Mouse (Mus musculus) embryonic facial prominence, embryonic 13.5 days (tissue): Measurements from ENCODE around the gene Leprot. TPM values are rescaled to one million over a fixed set of nuclear protein-coding genes. Genes with fewer than 3 reads are reported as not detected.

Experiments used
- ATAC-seq: fragments of 200-750 bp; cut with Nextera tagmentation; 2 replicates; pipeline ENCODE4 v1.8.0; 2017; ENCODE audit warnings: low read depth; ENCODE audit not compliant: insufficient number of reproducible peaks, insufficient read depth, low FRiP score, low TSS enrichment
- H3K27ac ChIP-seq: fragments of 300-500 bp; sonication (generic); 2 replicates; pipeline ENCODE4 v1.5.1; 2015; ENCODE audit warnings: moderate library complexity, mild to moderate bottlenecking, inconsistent platforms
- H3K27me3 ChIP-seq: fragments of 300-500 bp; sonication (generic); 2 replicates; pipeline ENCODE4 v1.6.1; 2015; ENCODE audit warnings: mild to moderate bottlenecking, inconsistent platforms
- H3K36me3 ChIP-seq: fragments of 300-500 bp; sonication (generic); 2 replicates; pipeline ENCODE4 v1.6.1; 2015; ENCODE audit warnings: mild to moderate bottlenecking, inconsistent platforms
- H3K4me1 ChIP-seq: fragments of 300-500 bp; sonication (generic); 2 replicates; pipeline ENCODE4 v1.6.1; 2015; ENCODE audit warnings: inconsistent platforms
- H3K4me2 ChIP-seq: fragments of 300-500 bp; sonication (generic); 2 replicates; pipeline ENCODE4 v1.6.1; 2015; ENCODE audit warnings: moderate library complexity, mild to moderate bottlenecking, inconsistent platforms
- H3K4me3 ChIP-seq: fragments of 300-500 bp; sonication (generic); 2 replicates; pipeline ENCODE4 v1.5.1; 2015; ENCODE audit warnings: mild to moderate bottlenecking, inconsistent platforms
- H3K9ac ChIP-seq: fragments of 300-500 bp; sonication (generic); 2 replicates; pipeline ENCODE4 v1.6.1; 2015; ENCODE audit warnings: mild to moderate bottlenecking, inconsistent platforms
- H3K9me3 ChIP-seq: fragments of 300-500 bp; sonication (generic); 2 replicates; pipeline ENCODE4 v1.6.1; 2016; ENCODE audit warnings: inconsistent platforms
- WGBS: fragments of 180-500 bp; shearing (Covaris S2); methylation state at CpG from one replicate; pipeline ENCODE4 v1.1.7; 2015; ENCODE audit warnings: mixed read lengths; 5-methylcytosine and 5-hydroxymethylcytosine counted together
- polyA plus RNA-seq: library from polyadenylated mRNA; unstranded; fragments of >200 nt; fragmentation: Nextera tagmentation; extraction: Ambion mirVana; gene quantifications from 2 replicates; pipeline ENCODE4 v1.2.1, GENCODE M21; 2015

Gene Leprot
- polyA plus RNA-seq, 1 experiment from 2014 or later, result 94.0 TPM

- 92% methylated on average over 4 of the region's 4 CpGs for WGBS
- Histone ChIP-seq H3K36me3 (peaks cover 39% of the 10 kb centered on the region), H3K27me3 (no peaks in the 10 kb centered on the region)
These were observed 17.2 kb downstream of the Leprot start for GRCm38 (mm10) chr4:101664766-101665165.

GRCm38 (mm10) chr4:101669161-101669560 lies 21.6 kb downstream of the Leprot start:
- Histone ChIP-seq H3K36me3 (no peaks in the 10 kb centered on the region), H3K27me3 (no peaks in the 10 kb centered on the region), H3K4me1 (no peaks in the 10 kb centered on the region), H3K9me3 (no peaks in the 10 kb centered on the region), H3K4me2 (no peak overlapping the region), H3K9ac (no peak overlapping the region), H3K27ac (no peak overlapping the region), H3K4me3 (no peak overlapping the region)
- no peak for ATAC-seq
- WGBS, result 79% methylated on average over 5 of the region's 5 CpGs

More at GRCm38 (mm10) chr4:101664766-101665165, 17.2 kb downstream of the Leprot start:
- no peak for ATAC-seq
- Histone ChIP-seq H3K27ac (no peak overlapping the region), H3K9me3 (no peaks in the 10 kb centered on the region), H3K9ac (no peak overlapping the region), H3K4me3 (no peak overlapping the region), H3K4me2 (no peak overlapping the region), H3K4me1 (no peaks in the 10 kb centered on the region)

- Histone ChIP-seq H3K4me2 (no peak overlapping the region), H3K27ac (no peak overlapping the region), H3K27me3 (no peaks in the 10 kb centered on the region), H3K36me3 (no peaks in the 10 kb centered on the region), H3K4me3 (no peak overlapping the region), H3K9me3 (no peaks in the 10 kb centered on the region), H3K9ac (no peak overlapping the region), H3K4me1 (no peaks in the 10 kb centered on the region)
- 84% methylated on average over 5 of the region's 5 CpGs for WGBS
- ATAC-seq, result no peak
These were observed 22.3 kb downstream of the Leprot start for GRCm38 (mm10) chr4:101669811-101670210.

- Histone ChIP-seq H3K9ac (no peak overlapping the region), H3K27ac (no peak overlapping the region), H3K9me3 (no peaks in the 10 kb centered on the region), H3K36me3 (no peaks in the 10 kb centered on the region), H3K4me1 (no peaks in the 10 kb centered on the region), H3K4me2 (no peak overlapping the region), H3K4me3 (no peak overlapping the region), H3K27me3 (no peaks in the 10 kb centered on the region)
- WGBS, result 71% methylated on average over 5 of the region's 5 CpGs
- ATAC-seq, result no peak
These were observed 27.3 kb downstream of the Leprot start for GRCm38 (mm10) chr4:101674790-101675189.

GRCm38 (mm10) chr4:101675726-101676125 lies 28.2 kb downstream of the Leprot start:
- no peak overlapping the region for H3K9ac ChIP-seq
- H3K27me3 ChIP-seq, result no peaks in the 10 kb centered on the region
- no peak for ATAC-seq
- no peaks in the 10 kb centered on the region for H3K4me1 ChIP-seq
- H3K4me3 ChIP-seq, result no peak overlapping the region
- WGBS, result 51% methylated on average over 4 of the region's 4 CpGs
- H3K27ac ChIP-seq, result no peak overlapping the region
- no peaks in the 10 kb centered on the region for H3K36me3 ChIP-seq
- no peak overlapping the region for H3K4me2 ChIP-seq
- no peaks in the 10 kb centered on the region for H3K9me3 ChIP-seq

GRCm38 (mm10) chr4:101682620-101683019 lies 35.1 kb downstream of the Leprot start:
- WGBS, result 89% methylated on average over 4 of the region's 4 CpGs
- Histone ChIP-seq H3K27ac (no peak overlapping the region), H3K27me3 (no peaks in the 10 kb centered on the region), H3K4me3 (no peak overlapping the region), H3K9ac (no peak overlapping the region), H3K4me1 (no peaks in the 10 kb centered on the region), H3K9me3 (no peaks in the 10 kb centered on the region), H3K4me2 (no peak overlapping the region), H3K36me3 (no peaks in the 10 kb centered on the region)
- ATAC-seq, result no peak

- 91% methylated on average over 3 of the region's 3 CpGs for WGBS
- no peak for ATAC-seq
- no peaks in the 10 kb centered on the region for H3K4me1 ChIP-seq
These were observed 35.6 kb downstream of the Leprot start for GRCm38 (mm10) chr4:101683086-101683485.

GRCm38 (mm10) chr4:101684821-101685220 lies 37.3 kb downstream of the Leprot start:
- ATAC-seq, result no peak
- Histone ChIP-seq H3K36me3 (no peaks in the 10 kb centered on the region), H3K27me3 (no peaks in the 10 kb centered on the region), H3K4me2 (no peak overlapping the region), H3K4me1 (no peaks in the 10 kb centered on the region), H3K27ac (no peak overlapping the region), H3K9me3 (no peaks in the 10 kb centered on the region), H3K9ac (no peak overlapping the region), H3K4me3 (no peak overlapping the region)
- 58% methylated on average over 3 of the region's 3 CpGs for WGBS

More at GRCm38 (mm10) chr4:101683086-101683485, 35.6 kb downstream of the Leprot start:
- Histone ChIP-seq H3K4me2 (no peak overlapping the region), H3K27ac (no peak overlapping the region), H3K27me3 (no peaks in the 10 kb centered on the region), H3K4me3 (no peak overlapping the region), H3K9me3 (no peaks in the 10 kb centered on the region), H3K9ac (no peak overlapping the region), H3K36me3 (no peaks in the 10 kb centered on the region)

- Histone ChIP-seq H3K9ac (no peak overlapping the region), H3K27me3 (no peaks in the 10 kb centered on the region), H3K4me3 (no peak overlapping the region), H3K36me3 (no peaks in the 10 kb centered on the region), H3K4me1 (no peaks in the 10 kb centered on the region), H3K27ac (no peak overlapping the region), H3K9me3 (no peaks in the 10 kb centered on the region), H3K4me2 (no peak overlapping the region)
- 70% methylated on average over 13 of the region's 13 CpGs for WGBS
- ATAC-seq, result no peak
These were observed 38.8 kb downstream of the Leprot start for GRCm38 (mm10) chr4:101686227-101686810.

- ATAC-seq, result no peak
- Histone ChIP-seq H3K36me3 (no peaks in the 10 kb centered on the region), H3K9ac (no peak overlapping the region), H3K9me3 (no peaks in the 10 kb centered on the region), H3K4me1 (no peaks in the 10 kb centered on the region), H3K4me3 (no peak overlapping the region), H3K4me2 (no peak overlapping the region), H3K27me3 (no peaks in the 10 kb centered on the region), H3K27ac (no peak overlapping the region)
- 71% methylated on average over 4 of the region's 4 CpGs for WGBS
These were observed 41.7 kb downstream of the Leprot start for GRCm38 (mm10) chr4:101689241-101689640.

GRCm38 (mm10) chr4:101689645-101690044 lies 42.1 kb downstream of the Leprot start:
- H3K27ac ChIP-seq, result no peak overlapping the region
- no peak for ATAC-seq
- no peaks in the 10 kb centered on the region for H3K9me3 ChIP-seq
- WGBS, result 68% methylated on average over 5 of the region's 5 CpGs
- no peak overlapping the region for H3K4me2 ChIP-seq
- H3K4me3 ChIP-seq, result no peak overlapping the region
- no peaks in the 10 kb centered on the region for H3K36me3 ChIP-seq
- H3K27me3 ChIP-seq, result no peaks in the 10 kb centered on the region
- no peaks in the 10 kb centered on the region for H3K4me1 ChIP-seq
- H3K9ac ChIP-seq, result no peak overlapping the region

- Histone ChIP-seq H3K27me3 (no peaks in the 10 kb centered on the region), H3K9ac (no peak overlapping the region), H3K4me1 (no peaks in the 10 kb centered on the region), H3K9me3 (no peaks in the 10 kb centered on the region), H3K4me3 (no peak overlapping the region), H3K36me3 (no peaks in the 10 kb centered on the region), H3K27ac (no peak overlapping the region), H3K4me2 (no peak overlapping the region)
- no peak for ATAC-seq
- WGBS, result 72% methylated on average over 4 of the region's 4 CpGs
These were observed 45.4 kb downstream of the Leprot start for GRCm38 (mm10) chr4:101692892-101693291.
